Mouse (Mus musculus): Measurements from ENCODE around the gene Vps37b. TPM values are rescaled to one million over a fixed set of nuclear protein-coding genes. Genes with fewer than 3 reads are reported as not detected.

Vps37b gene
- polyA plus RNA-seq, 1 experiment from 2014 or later, result 70.9 TPM

DNA sequence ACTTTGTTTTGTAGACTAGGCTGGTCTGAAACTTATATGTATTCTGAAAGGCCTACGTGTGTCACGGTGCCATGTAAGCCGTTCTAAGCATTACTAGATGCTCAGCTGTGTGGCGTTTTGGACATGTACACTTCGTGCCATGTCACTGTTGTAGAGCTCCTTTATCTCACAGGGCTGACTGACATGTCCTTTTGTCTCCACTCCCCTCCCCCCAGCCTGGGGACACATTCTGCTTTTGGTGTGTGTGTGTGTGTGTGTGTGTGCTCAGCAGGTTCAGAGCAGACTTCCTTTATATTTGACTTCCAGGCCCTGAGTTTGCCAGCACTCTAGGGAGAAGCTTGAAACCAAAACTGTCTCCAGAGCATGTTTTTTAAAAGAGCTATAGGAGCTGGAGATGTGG is 4.8 kb upstream of the Vps37b start:
- Histone ChIP-seq H3K9me3 (ENCODE audit: control insufficient read depth, low read length) (no peaks in the 10 kb centered on the region), H3K9ac (ENCODE audit: low read depth, low read length) (no peak overlapping the region)

DNA sequence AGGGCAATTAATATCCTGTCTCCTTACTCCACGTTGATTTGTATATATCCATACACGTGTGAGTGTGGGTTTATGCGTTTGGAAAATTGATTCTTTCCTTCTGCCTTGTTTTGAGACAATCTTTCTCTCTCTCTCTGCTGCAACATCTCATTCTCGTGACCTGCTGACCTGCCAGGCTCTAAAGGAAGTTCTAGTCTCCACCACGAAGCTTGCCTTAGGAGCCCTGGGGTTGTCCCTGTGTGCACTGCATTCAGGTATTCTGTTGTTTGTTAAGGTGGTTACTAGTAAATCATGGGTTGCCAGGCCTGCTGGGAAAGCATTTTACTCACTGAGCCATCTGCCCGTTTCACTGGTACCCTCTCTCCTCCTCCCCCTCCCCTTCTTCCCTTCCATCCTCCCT is 4.3 kb upstream of the Vps37b start:
- H3K36me3 ChIP-seq (ENCODE audit: control insufficient read depth, insufficient read depth, low read length), result no peaks in the 10 kb centered on the region
- WGBS, result 26% methylated on average over 6 of the region's 6 CpGs
- H3K4me1 ChIP-seq (ENCODE audit: control insufficient read depth, insufficient read depth, low read depth, low read length), result no peaks in the 10 kb centered on the region
- no peak overlapping the region for H3K4me3 ChIP-seq (ENCODE audit: low read length)
- H3K9me3 ChIP-seq (ENCODE audit: control insufficient read depth, low read length), result no peaks in the 10 kb centered on the region
- no peak overlapping the region for H3K4me2 ChIP-seq (ENCODE audit: low read length)
- H3K27me3 ChIP-seq (replicated peaks; ENCODE audit: control insufficient read depth, insufficient read depth, low read length), result no peaks in the 10 kb centered on the region
- H3K27ac ChIP-seq (ENCODE audit: low read depth, low read length), result no peak overlapping the region
- ATAC-seq, result no peak
- no peak overlapping the region for H3K9ac ChIP-seq (ENCODE audit: low read depth, low read length)

More for the DNA sequence above, 4.8 kb upstream of the Vps37b start:
- Histone ChIP-seq H3K27me3 (replicated peaks; ENCODE audit: control insufficient read depth, insufficient read depth, low read length) (no peaks in the 10 kb centered on the region), H3K27ac (ENCODE audit: low read depth, low read length) (no peak overlapping the region), H3K4me1 (ENCODE audit: control insufficient read depth, insufficient read depth, low read depth, low read length) (no peaks in the 10 kb centered on the region), H3K4me3 (ENCODE audit: low read length) (no peak overlapping the region), H3K36me3 (ENCODE audit: control insufficient read depth, insufficient read depth, low read length) (no peaks in the 10 kb centered on the region), H3K4me2 (ENCODE audit: low read length) (no peak overlapping the region)
- ATAC-seq, result no peak
- WGBS, result 22% methylated on average over 5 of the region's 5 CpGs

DNA sequence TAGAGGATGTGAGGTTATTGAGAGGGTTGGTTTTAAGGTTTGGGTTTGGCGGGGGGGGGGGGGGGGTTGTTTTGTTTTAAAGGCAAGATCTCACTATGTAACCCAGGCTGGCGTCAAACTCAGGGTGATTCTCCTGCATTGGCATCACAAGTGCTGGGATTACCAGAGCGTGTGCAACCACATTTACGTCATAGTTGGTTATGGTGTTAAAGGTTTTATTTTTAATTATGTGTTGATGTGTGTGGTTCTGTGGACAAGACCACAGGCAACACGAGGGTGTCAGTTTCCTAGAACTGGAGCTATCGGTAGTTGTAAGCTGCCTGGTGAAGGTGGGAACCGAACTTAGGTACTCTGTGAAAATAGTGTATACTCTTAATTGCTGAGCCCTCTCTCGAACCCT is 3.7 kb upstream of the Vps37b start:
- no peak overlapping the region for H3K4me2 ChIP-seq (ENCODE audit: low read length)
- H3K36me3 ChIP-seq (ENCODE audit: control insufficient read depth, insufficient read depth, low read length), result no peaks in the 10 kb centered on the region
- 75% methylated on average over 8 of the region's 8 CpGs for WGBS
- H3K9me3 ChIP-seq (ENCODE audit: control insufficient read depth, low read length), result no peaks in the 10 kb centered on the region
- H3K4me3 ChIP-seq (ENCODE audit: low read length), result no peak overlapping the region
- H3K27me3 ChIP-seq (replicated peaks; ENCODE audit: control insufficient read depth, insufficient read depth, low read length), result no peaks in the 10 kb centered on the region
- ATAC-seq, result no peak
- H3K4me1 ChIP-seq (ENCODE audit: control insufficient read depth, insufficient read depth, low read depth, low read length), result no peaks in the 10 kb centered on the region
- H3K9ac ChIP-seq (ENCODE audit: low read depth, low read length), result no peak overlapping the region
- no peak overlapping the region for H3K27ac ChIP-seq (ENCODE audit: low read depth, low read length)

DNA sequence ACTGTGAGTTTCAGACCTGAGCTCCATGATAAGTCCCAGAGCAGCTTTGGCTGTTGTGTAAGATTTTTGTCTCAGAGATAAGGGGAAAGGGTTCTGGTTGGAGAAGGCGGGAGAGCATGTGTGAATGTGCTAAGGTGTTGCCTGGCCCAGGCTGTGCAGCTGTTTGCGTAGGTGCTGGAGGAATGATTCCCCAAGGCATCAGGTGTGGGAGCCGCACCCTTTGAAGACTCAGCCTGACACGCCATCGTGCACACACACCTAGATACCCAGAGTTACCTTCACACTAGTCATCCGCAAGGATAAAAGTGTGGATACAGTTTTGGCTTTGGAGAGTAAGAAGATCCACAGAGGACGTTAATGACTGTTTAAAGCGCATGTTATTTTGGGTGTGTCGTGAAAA is 3.3 kb upstream of the Vps37b start:
- H3K4me1 ChIP-seq (ENCODE audit: control insufficient read depth, insufficient read depth, low read depth, low read length), result peaks cover under 1% of the 10 kb centered on the region; the same call in 1 of the 2 replicates
- H3K9me3 ChIP-seq (ENCODE audit: control insufficient read depth, low read length), result no peaks in the 10 kb centered on the region
- 91% methylated on average over 9 of the region's 9 CpGs for WGBS
- ATAC-seq, result no peak
- H3K9ac ChIP-seq (ENCODE audit: low read depth, low read length), result no peak overlapping the region
- H3K4me2 ChIP-seq (ENCODE audit: low read length), result no peak overlapping the region
- H3K27me3 ChIP-seq (replicated peaks; ENCODE audit: control insufficient read depth, insufficient read depth, low read length), result no peaks in the 10 kb centered on the region
- no peak overlapping the region for H3K27ac ChIP-seq (ENCODE audit: low read depth, low read length)
- H3K4me3 ChIP-seq (ENCODE audit: low read length), result no peak overlapping the region
- H3K36me3 ChIP-seq (ENCODE audit: control insufficient read depth, insufficient read depth, low read length), result no peaks in the 10 kb centered on the region

DNA sequence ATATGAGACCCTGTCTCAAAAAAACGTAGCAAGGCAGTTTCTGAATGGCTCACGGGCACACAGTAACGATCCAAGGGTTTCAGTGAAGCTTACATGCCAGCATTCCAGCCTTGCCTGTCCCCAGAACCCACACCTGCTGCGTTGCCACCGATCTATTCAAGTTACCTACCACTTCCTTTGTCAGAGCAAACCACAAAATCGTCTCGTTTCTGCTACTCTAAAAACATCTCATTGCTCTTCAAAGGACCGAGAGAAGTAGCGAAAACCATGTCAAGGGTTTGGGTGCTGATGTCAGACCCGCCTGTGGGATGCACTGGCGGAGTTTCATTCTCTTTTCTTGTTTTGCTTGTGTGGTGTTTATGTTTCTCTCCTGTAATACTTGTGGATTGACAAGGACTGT is 2.4 kb upstream of the Vps37b start:
- WGBS, result 81% methylated on average over 11 of the region's 11 CpGs
- ATAC-seq, result no peak
- no peaks in the 10 kb centered on the region for H3K9me3 ChIP-seq (ENCODE audit: control insufficient read depth, low read length)
- no peak overlapping the region for H3K27ac ChIP-seq (ENCODE audit: low read depth, low read length)
- H3K4me2 ChIP-seq (ENCODE audit: low read length), result no peak overlapping the region
- H3K27me3 ChIP-seq (replicated peaks; ENCODE audit: control insufficient read depth, insufficient read depth, low read length), result no peaks in the 10 kb centered on the region
- no peaks in the 10 kb centered on the region for H3K36me3 ChIP-seq (ENCODE audit: control insufficient read depth, insufficient read depth, low read length)
- H3K4me3 ChIP-seq (ENCODE audit: low read length), result no peak overlapping the region
- peaks cover 9% of the 10 kb centered on the region for H3K4me1 ChIP-seq (ENCODE audit: control insufficient read depth, insufficient read depth, low read depth, low read length)
- H3K9ac ChIP-seq (ENCODE audit: low read depth, low read length), result no peak overlapping the region

DNA sequence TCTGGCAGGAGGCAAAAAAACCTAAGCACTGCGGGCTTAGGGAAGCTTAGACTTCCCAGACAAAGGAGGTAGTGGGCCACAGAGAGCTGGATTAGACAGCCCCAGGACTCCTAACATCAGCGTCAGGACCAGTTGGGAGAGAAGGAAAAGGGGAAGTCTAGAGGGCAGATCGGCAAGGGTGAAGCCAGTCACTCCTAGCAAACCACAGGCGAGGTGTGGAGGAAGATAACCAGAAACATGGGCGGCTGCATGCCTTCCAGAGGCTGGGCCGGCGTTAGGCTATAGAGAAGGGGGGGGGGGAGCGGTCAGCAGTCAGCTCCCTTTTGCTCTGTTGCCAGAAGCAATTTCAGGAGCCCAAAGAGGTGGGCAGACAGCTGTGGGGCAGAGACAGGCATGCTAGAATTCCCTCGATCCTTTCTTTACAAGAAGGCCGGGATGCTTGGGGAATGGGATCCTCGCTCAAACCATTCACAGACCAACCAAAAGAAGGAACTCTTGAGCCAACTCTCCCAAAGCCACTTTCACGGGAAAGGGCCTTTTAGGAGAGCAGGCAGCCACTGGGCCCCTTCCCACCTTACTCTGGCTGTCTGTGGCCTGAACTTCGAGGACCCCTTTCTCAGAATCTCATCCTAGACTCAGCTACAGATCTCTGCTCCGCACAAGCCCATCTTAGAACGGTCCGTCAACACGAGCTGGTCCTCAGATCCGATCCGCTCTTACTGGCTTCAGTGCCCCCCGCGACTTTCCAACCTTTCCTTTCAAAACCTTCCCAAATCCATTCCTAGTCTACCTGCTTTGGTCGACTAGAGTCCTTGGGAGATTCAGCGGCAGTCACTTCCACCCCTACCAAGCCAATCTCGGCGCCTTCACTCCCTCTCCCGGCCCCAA is 758 bp downstream of the Vps37b start:
- WGBS, result 1% methylated on average over 25 of the region's 26 CpGs
- peak overlapping the region; percentile 71 for H3K4me2 ChIP-seq (ENCODE audit: low read length)
- ATAC-seq, result peak; percentile 69

DNA sequence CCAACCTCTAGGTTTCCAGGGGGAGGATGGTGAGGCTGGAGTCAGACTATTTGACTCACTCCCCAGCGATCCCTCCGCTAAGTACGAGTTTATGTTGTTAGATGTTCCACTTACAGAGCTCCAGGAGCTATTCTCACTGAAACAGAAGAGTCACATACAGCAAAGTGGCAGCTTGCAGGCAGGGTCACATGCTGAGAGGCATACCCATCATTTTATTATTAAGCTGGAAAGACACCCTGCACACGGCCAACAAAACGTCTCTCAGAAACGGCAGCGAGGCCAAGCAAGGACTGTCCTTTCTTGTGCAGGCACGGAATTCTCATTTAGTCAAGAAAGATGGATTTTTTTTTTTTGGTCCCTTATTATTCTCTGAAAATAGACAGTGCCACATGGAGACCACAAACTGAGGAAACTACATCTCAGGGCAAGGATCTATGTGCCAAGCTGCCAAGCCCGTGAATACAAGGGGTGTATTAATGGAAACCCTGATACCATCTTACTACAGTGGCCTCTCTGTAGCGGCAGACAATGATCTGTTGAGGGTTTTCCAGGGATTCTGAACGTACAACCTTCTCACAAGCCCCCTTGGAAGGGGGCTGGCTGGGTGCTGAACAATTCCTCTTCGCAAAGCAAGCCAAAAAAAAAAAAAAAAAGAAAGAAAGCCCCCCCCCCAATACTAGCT is 1.5 kb downstream of the Vps37b start:
- no peaks in the 10 kb centered on the region for H3K27me3 ChIP-seq (replicated peaks; ENCODE audit: control insufficient read depth, insufficient read depth, low read length)
- no peaks in the 10 kb centered on the region for H3K36me3 ChIP-seq (ENCODE audit: control insufficient read depth, insufficient read depth, low read length)
- peak overlapping the region; percentile 79 for H3K9ac ChIP-seq (ENCODE audit: low read depth, low read length)
- H3K4me3 ChIP-seq (ENCODE audit: low read length), result peak overlapping the region; percentile 60
- H3K4me2 ChIP-seq (ENCODE audit: low read length), result peak overlapping the region; percentile 71
- WGBS, result 4% methylated on average over 12 of the region's 12 CpGs
- H3K4me1 ChIP-seq (ENCODE audit: control insufficient read depth, insufficient read depth, low read depth, low read length), result peaks cover 37% of the 10 kb centered on the region
- H3K9me3 ChIP-seq (ENCODE audit: control insufficient read depth, low read length), result no peaks in the 10 kb centered on the region
- H3K27ac ChIP-seq (ENCODE audit: low read depth, low read length), result peak overlapping the region; percentile 87
- ATAC-seq, result peak; percentile 78

More for the DNA sequence above, 758 bp downstream of the Vps37b start:
- Histone ChIP-seq H3K27me3 (replicated peaks; ENCODE audit: control insufficient read depth, insufficient read depth, low read length) (no peaks in the 10 kb centered on the region), H3K4me3 (ENCODE audit: low read length) (peak overlapping the region; percentile 60), H3K36me3 (ENCODE audit: control insufficient read depth, insufficient read depth, low read length) (no peaks in the 10 kb centered on the region), H3K4me1 (ENCODE audit: control insufficient read depth, insufficient read depth, low read depth, low read length) (peaks cover 32% of the 10 kb centered on the region), H3K9ac (ENCODE audit: low read depth, low read length) (peak overlapping the region; percentile 79), H3K27ac (ENCODE audit: low read depth, low read length) (peak overlapping the region; percentile 87), H3K9me3 (ENCODE audit: control insufficient read depth, low read length) (no peaks in the 10 kb centered on the region)

DNA sequence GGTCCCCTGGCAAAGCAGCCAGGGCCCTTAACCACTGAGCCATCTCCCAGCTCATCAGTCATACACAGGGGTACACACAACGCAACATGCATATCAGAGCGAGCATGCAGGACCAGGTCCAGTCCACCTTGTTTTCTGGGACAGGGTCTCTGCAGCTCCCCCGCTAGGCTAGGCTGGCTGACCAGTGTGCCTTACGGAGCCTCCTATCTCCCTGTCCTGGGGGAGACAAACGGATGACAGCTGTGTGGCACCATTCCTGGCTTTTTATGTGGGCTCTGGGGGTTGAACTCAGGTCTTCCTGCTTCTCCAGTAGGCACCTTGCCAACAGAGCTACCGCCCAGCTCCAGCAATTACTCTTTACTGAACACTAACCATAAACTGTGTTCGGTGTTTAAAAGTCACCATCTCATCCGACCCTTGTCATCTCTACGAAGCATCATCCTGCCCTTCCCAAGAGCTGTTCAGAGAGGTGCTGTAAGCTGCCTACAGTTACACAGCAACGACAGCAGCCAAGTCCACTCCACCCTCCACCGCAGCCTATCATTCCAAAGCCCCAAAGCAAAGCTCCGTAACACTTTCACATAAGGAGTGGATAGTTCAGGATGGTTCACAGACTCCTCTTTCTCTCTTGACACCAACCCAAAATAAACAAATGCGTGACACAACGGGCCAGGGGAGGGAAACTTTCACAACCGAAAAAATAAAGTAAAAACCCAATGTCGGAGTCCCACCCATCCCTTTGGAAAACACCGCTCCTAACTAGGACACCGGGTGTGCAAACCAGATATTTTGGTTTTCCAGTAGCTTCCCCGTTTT is 2.6 kb downstream of the Vps37b start:
- Histone ChIP-seq H3K27ac (ENCODE audit: low read depth, low read length) (peak overlapping the region; percentile 87; the same call in 1 of the 2 replicates), H3K9ac (ENCODE audit: low read depth, low read length) (peak overlapping the region; percentile 20; the same call in 1 of the 2 replicates), H3K4me1 (ENCODE audit: control insufficient read depth, insufficient read depth, low read depth, low read length) (peaks cover 47% of the 10 kb centered on the region), H3K27me3 (replicated peaks; ENCODE audit: control insufficient read depth, insufficient read depth, low read length) (no peaks in the 10 kb centered on the region), H3K4me2 (ENCODE audit: low read length) (peak overlapping the region; percentile 71), H3K4me3 (ENCODE audit: low read length) (peak overlapping the region; percentile 60), H3K9me3 (ENCODE audit: control insufficient read depth, low read length) (no peaks in the 10 kb centered on the region), H3K36me3 (ENCODE audit: control insufficient read depth, insufficient read depth, low read length) (no peaks in the 10 kb centered on the region)
- ATAC-seq, result no peak
- 74% methylated on average over 19 of the region's 19 CpGs for WGBS
